Mouse (Mus musculus): ENCODE data around the gene Oxnad1. TPM values are rescaled to one million over a fixed set of nuclear protein-coding genes. Genes with fewer than 3 reads are reported as not detected.

The Oxnad1 gene
- total RNA-seq (2021): 10 to 100 TPM; 13.6 to 15.3 TPM

DNA sequence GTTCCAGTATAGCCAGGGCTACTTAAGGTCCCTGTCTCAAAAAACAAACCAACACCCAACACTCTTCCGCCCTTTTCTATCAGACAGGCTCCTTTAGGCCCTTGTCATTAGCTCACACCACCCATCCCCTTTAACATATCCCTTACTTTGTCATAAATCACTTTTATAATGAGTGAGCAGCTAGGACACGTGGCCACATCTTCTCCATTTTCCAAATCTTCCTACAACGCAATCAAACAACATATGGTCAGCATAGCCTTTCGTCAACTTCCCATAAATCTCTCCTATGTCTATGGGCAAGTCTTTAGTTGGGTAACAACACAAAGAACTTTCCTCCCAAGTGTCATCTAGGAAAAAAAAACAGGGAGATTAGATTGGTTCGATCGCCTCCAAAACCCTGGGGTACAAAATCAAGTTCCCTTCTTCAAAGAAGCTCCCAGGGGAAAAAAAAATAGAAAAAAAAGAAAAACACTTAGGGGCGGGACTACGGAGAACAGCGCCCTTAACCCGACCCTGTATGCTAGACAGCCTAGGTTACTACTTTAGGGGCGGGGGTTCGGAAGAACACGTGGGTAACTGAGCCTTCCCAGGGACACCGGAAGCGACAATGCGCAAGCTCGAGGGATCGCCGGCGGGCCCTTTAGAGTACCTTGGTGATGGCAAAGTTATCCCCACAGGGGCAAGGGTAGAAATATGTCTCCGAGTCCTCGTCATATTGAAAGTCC is at the start of gene Oxnad1:
Gene Oxnad1 (plus strand): TSS at position 614 of the 725 bp plus-strand sequence.
- DNase-seq (ENCODE audit: low spot score in 2 of 2): no peak
- intact Hi-C loops (cut with DNase I): no loop called here

DNA sequence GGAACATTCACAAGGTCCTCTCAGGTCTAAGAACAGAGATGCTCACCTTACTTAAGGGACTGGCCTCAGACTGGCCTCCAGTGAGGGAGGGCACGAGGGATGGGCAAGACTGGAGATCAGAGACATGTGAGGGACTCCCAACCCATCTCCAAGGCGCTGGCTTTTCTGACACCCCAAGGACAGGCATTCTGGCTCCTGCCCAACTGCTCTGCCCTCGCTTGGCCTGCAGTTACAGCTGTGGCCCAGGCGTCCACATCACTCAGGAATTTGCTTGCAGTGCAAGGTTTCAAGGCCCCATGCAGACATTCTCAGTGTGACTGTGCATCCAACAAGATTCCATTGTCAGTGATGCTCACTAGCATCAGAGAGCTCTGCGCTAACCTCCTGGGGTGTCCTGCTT is 48.7 kb upstream of the Oxnad1 start:
- DNase-seq (ENCODE audit: low spot score in 2 of 2): no peak
- intact Hi-C loops (cut with DNase I): no loop called here

- intact Hi-C loops (cut with DNase I): no loop called here
- no peak for DNase-seq (ENCODE audit: low spot score in 2 of 2)
Observed at GRCm38 (mm10) chr14:32037661-32038252, 47.4 kb upstream of the Oxnad1 start.

GRCm38 (mm10) chr14:32042108-32042507 is 43.1 kb upstream of the Oxnad1 start:
- DNase-seq (ENCODE audit: low spot score in 2 of 2): no peak
- intact Hi-C loops (cut with DNase I): no loop called here

- DNase-seq (ENCODE audit: low spot score in 2 of 2): no peak
- intact Hi-C loops (cut with DNase I): no loop called here
Observed at GRCm38 (mm10) chr14:32046357-32046756, 38.8 kb upstream of the Oxnad1 start.

DNA sequence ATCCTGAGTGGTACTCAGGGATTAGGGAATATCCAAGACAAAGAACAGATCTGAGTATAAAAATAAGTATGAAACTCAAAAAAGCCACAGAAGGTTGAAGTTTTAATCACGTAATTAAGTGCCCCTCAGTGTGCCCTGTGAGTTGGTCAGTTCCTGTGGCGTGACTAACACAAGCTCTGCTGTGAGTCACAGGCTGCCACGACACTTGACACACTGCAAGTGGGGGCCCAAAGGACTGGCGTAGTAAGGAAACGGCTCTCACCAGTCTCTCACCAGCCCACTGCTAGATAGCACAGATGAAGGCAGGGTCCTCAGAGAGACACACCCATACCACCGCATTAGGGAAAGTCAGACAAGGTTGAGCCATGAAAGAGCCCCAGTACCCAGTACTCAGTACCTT is 35.0 kb upstream of the Oxnad1 start:
- intact Hi-C loops (cut with DNase I): no loop called here
- no peak for DNase-seq (ENCODE audit: low spot score in 2 of 2)

DNA sequence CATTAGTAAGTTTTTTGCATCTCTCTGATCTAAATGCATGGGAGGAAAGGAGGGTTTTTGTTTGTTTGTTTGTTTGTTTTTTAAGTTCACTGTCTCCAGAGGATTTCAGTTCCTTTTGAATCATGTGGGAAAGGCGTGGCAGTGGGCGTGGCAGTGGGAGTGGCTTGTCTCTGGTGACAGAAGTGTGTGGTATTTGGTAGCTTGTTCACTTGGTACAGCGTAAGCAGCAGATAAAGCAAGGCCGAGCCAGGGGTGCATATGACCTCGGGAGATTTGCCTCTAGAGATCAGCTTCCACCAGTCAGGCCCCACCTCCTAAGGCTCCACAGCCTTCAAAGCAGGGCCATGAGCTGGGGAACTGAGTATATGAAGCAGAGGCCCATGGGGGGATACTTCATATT is 31.3 kb upstream of the Oxnad1 start:
- intact Hi-C loops (cut with DNase I): no loop called here
- no peak for DNase-seq (ENCODE audit: low spot score in 2 of 2)

GRCm38 (mm10) chr14:32054788-32055187 is 30.4 kb upstream of the Oxnad1 start:
- DNase-seq (ENCODE audit: low spot score in 2 of 2): no peak
- intact Hi-C loops (cut with DNase I): no loop called here

DNA sequence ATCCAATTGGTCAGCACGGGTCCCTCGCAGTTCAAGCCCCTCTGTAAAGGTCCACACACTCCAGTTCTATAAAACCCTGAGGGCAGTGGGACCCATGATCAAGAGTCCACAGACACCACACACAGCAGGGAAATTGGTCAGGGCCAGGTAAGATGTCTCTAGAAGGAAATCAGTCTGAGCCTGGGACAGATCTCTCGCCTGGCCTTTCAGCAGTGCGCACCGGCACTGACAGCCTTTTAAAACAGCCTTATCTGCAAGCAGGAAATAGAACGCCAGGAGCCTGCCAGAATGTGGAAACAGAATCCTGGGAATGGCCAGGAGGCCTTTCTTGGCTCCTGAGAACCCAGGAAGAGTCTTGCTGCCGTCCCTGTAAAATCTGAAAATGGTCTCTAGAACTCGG is 29.4 kb upstream of the Oxnad1 start:
- intact Hi-C loops (cut with DNase I): no loop called here
- no peak for DNase-seq (ENCODE audit: low spot score in 2 of 2)

DNA sequence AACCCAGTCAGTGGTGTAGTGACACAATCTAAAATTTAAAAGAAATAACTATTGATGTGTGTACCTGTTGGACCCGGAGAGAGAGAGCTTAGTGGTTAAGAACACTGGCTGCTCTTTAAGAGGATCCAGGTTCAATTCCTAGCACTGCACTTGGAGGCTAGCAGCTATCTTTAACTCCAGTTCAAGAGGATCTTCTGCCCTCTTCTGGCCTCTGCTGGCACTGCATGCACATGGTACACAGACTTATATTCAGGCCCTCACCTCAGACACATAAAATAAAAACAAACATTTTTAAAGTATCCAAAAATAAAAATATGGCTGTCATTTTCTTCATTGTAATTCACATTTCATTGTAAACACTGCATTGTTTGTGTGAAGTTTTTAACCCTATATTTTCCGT is 28.5 kb upstream of the Oxnad1 start:
- intact Hi-C loops (cut with DNase I): no loop called here
- DNase-seq (ENCODE audit: low spot score in 2 of 2): no peak

DNA sequence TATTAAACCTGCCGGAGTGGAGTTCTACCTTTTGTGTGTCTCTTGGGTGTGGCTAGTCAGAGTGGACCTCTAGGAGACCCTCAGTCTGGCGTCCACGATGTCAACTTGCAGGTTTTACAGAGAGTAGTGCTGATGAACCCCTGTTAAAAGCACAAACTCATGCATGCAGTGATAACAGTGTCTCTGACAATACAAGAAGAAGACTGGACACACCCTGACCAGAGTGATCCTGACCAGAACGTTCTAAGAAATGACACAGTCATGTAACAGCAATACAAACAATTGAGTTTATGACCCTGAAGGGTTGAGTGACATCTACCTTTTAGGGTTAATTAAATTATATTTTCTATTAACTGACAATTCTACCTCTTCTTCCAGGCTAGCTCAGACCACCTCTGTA is 27.5 kb upstream of the Oxnad1 start:
- DNase-seq (ENCODE audit: low spot score in 2 of 2): no peak
- intact Hi-C loops (cut with DNase I): no loop called here

- no peak for DNase-seq (ENCODE audit: low spot score in 2 of 2)
- intact Hi-C loops (cut with DNase I): no loop called here
Observed at GRCm38 (mm10) chr14:32061398-32061797, 23.8 kb upstream of the Oxnad1 start.

DNA sequence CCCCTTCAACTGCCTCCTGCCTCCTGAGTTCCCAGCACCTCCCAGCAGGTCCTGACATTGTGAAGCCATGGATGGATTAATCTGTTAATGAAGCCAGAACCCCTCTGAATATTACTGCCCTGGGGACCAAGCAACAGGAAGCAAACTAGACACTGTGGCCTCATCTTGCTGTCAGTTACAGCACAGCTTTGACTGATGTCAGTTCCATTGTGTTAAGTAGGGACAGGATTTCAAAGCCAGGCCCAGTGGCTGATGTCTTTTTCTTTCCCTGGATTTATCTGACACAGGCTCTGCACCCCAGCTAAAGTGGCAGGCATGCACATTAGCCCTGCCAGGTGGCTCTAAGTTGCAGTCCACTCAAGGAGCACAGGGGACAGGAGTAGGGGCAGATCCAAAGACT is 12.4 kb upstream of the Oxnad1 start:
- DNase-seq (ENCODE audit: low spot score in 2 of 2): no peak
- intact Hi-C loops (cut with DNase I): no loop called here

GRCm38 (mm10) chr14:32073211-32073685 is 11.9 kb upstream of the Oxnad1 start:
- intact Hi-C loops (cut with DNase I): no loop called here

GRCm38 (mm10) chr14:32073901-32074300 is 11.3 kb upstream of the Oxnad1 start:
- intact Hi-C loops (cut with DNase I): loop anchor here (2.0 kb wide), 1 partner anchor 119 kb away; no protein-coding TSS in a partner anchor
- DNase-seq (ENCODE audit: low spot score in 2 of 2): no peak

More at GRCm38 (mm10) chr14:32073211-32073685, 11.9 kb upstream of the Oxnad1 start:
- peak; percentile 44 to 65 for DNase-seq (ENCODE audit: low spot score in 2 of 2)

- peak; percentile 29 to 47 for DNase-seq (ENCODE audit: low spot score in 2 of 2)
- intact Hi-C loops (cut with DNase I): loop anchor here (5.0 kb wide), 2 partner anchors 280 to 420 kb away; no protein-coding TSS in a partner anchor
Observed at GRCm38 (mm10) chr14:32076896-32077575, 8.1 kb upstream of the Oxnad1 start.

DNA sequence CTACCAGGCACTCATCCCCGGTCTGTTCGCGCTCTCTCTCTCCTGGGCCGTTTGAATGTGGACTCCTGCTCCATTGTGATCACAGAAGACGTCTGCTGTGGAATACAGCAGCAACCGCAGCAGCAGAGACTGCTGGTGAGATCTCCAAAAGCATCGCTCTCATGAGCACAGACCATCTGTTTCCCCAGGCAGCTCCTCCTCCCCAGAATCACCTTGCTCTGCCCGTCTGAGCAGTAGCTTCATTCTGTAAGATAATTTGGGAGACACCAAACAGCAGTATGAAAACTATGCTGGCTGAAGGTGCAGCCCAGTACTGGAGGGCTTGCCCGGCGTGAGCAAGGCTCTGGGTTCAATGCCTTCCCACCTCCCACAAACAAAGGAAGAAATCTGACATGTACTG is 4.1 kb upstream of the Oxnad1 start:
- intact Hi-C loops (cut with DNase I): no loop called here
- DNase-seq (ENCODE audit: low spot score in 2 of 2): peak; percentile 18 to 23

DNA sequence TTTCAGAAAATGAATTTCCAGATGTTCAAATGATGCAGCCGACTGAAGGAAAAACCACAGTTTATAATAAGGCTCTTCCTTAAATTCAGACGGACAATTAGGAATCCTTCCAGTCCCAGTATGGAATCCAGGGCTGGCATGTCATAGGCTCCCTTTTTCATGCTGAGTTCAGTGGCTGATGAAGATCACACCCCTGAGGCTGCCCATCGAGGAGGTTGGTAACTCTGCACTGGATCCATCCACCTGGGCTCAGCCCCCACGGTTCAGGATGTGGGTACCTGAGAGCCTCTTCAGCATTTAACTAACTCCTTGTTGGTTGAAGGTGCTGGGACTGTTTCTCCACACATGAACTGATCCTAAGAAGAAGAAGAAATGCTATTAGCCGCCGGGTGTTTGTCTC is 2.3 kb upstream of the Oxnad1 start:
- intact Hi-C loops (cut with DNase I): no loop called here

GRCm38 (mm10) chr14:32083466-32083865 is 1.7 kb upstream of the Oxnad1 start:
- intact Hi-C loops (cut with DNase I): no loop called here
- no peak for DNase-seq (ENCODE audit: low spot score in 2 of 2)

More for the DNA sequence above, 2.3 kb upstream of the Oxnad1 start:
- DNase-seq (ENCODE audit: low spot score in 2 of 2): no peak

DNA sequence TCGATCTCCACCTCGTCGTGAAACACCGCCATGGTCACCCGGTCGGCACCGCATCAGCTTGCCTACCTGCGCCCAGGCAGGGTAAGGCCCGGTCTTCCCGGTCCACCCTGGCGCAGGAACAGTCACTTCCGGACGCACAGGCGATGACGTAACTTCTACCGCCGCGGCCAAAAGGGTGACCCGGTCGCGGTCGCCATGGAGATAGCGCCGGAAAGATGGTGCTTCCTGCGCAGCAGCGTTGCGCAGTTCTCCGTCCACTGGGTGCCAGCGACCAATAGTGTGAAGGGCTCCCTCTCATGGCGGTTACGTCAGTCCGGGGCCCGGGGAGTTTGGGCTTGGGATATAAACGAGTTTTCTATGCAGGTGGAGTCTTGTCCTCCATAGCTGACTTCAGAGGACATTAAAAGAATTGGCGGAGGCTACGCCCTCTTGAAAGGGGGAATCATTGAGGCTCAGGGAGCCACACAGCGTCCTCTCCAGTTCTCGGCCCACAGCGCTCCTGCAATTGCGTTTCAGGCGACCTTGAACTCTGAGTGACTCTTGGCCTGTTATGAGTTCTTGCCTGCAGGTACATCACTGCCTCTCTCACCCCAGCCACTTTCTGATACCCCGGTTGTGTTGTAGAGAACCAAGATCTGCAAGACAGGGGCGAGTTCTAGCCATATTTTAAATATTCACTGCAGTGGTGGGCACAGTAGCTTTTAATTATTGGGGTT is 470 bp downstream of the Oxnad1 start, which contains the start of gene Dph3:
Gene Dph3 (minus strand): TSS at position 244 of the 716 bp plus-strand sequence.
- intact Hi-C loops (cut with DNase I): no loop called here
- DNase-seq (ENCODE audit: low spot score in 2 of 2): peak; percentile 100

All from left cerebral cortex, postnatal 36 days (tissue).